Mouse (Mus musculus): Measurements from ENCODE around the gene C1qtnf1. TPM values are rescaled to one million over a fixed set of nuclear protein-coding genes. Genes with fewer than 3 reads are reported as not detected.

C1qtnf1 gene
- polyA plus RNA-seq, 1 experiment from 2014 or later = 6.7 TPM

DNA sequence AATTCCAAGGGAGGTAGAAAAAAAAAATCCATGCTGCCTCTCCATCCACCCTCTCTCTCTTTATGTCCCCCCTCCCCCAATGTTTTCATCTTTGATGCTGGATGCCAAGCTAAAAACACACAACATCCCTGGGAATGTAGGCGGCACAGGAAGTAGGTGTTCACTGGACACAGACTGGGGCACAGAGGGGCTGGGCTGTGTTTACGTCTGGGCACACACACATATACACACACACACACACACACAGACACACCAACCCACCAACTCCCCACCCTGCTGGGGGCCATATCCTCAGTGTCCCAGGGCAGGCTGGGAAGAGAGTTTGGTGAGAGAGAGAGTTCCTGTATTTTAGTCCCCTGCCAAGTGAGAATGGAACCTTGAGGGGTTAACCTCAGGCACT, 65.5 kb downstream of the C1qtnf1 start:
- Histone ChIP-seq H3K27ac (0 out of 2 replicates have a peak overlapping the region, but pooled peaks have one; percentile 43), H3K9me3 (no peaks in the 10 kb centered on the region), H3K4me3 (no peak overlapping the region), H3K4me2 (replicated peaks) (no peak overlapping the region), H3K27me3 (0 out of 2 replicates have a peak, but pooled peaks cover 14% of the 10 kb centered on the region), H3K4me1 (peaks cover 5% of the 10 kb centered on the region; the same call in 1 of the 2 replicates), H3K36me3 (no peaks in the 10 kb centered on the region), H3K9ac (no peak overlapping the region)
- no peak for ATAC-seq (ENCODE audit: insufficient number of reproducible peaks, insufficient read depth, low FRiP score, low TSS enrichment)
- WGBS = 72% methylated on average over 2 of the region's 2 CpGs

DNA sequence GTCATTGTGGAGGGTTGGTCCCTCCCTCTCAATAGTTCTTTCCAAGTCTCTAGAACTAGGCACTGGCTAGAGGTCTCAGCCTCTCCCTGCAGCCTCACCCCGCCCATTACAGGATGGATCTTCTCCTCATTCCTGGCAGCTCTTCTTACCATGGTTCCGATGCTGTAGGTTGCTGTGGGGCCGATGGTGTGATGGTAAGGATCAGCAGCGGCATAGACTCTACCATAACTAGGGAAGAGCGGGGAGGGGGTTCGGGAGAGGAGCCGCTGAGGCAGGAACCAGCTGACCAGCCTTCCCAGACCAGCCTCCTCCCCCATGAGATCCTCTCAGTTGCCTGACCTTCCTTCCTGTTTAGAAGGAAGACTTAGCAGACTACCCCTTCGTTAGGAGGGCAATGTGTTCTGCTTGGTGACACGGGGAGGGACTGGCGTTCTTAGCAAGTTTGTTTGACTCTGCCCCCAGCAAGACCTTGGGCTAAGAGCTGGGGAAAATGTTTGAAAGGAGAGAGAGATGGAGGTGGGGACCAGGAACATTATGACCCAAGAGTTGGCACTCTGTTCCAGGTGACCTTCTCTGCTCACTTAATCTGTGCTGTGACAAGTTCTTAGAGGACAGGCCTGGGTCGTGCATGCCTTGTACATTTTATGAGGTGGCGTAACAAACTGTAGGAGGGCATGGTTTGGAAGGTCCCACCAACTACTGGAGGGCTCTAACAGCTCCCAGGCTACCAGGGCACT, 66.2 kb downstream of the C1qtnf1 start:
- Histone ChIP-seq H3K36me3 (no peaks in the 10 kb centered on the region), H3K4me2 (replicated peaks) (no peak overlapping the region), H3K9ac (no peak overlapping the region), H3K27ac (no peak overlapping the region), H3K9me3 (no peaks in the 10 kb centered on the region), H3K4me3 (no peak overlapping the region), H3K4me1 (peaks cover 5% of the 10 kb centered on the region; the same call in 1 of the 2 replicates), H3K27me3 (0 out of 2 replicates have a peak, but pooled peaks cover 14% of the 10 kb centered on the region)
- WGBS = 82% methylated on average over 12 of the region's 12 CpGs
- no peak for ATAC-seq (ENCODE audit: insufficient number of reproducible peaks, insufficient read depth, low FRiP score, low TSS enrichment)

DNA sequence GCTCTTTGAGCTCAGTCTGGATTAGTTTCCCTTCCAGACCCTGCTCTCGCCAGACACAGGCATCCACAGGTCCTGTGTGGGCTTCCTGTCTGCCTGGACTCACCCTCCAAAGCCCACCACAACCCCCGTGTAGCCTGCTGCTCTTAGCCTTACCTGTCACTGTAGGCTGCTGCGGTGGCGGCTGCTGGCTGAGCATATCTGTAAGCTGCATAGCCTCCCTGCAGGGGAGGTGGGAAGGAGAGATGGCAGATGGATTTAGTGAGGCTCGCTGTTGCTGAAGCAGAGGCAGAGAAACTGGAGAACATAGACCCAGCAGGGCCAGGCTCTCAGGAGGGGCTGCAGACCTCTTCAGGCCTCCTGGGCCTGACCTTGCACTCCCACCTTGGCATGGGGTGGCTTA, 67.1 kb downstream of the C1qtnf1 start:
- WGBS = 49% methylated on average over 5 of the region's 5 CpGs
- Histone ChIP-seq H3K4me3 (no peak overlapping the region), H3K36me3 (no peaks in the 10 kb centered on the region), H3K4me1 (peaks cover 5% of the 10 kb centered on the region; the same call in 1 of the 2 replicates), H3K9ac (no peak overlapping the region), H3K4me2 (replicated peaks) (no peak overlapping the region), H3K27me3 (0 out of 2 replicates have a peak, but pooled peaks cover 14% of the 10 kb centered on the region), H3K9me3 (no peaks in the 10 kb centered on the region), H3K27ac (no peak overlapping the region)
- no peak for ATAC-seq (ENCODE audit: insufficient number of reproducible peaks, insufficient read depth, low FRiP score, low TSS enrichment)

DNA sequence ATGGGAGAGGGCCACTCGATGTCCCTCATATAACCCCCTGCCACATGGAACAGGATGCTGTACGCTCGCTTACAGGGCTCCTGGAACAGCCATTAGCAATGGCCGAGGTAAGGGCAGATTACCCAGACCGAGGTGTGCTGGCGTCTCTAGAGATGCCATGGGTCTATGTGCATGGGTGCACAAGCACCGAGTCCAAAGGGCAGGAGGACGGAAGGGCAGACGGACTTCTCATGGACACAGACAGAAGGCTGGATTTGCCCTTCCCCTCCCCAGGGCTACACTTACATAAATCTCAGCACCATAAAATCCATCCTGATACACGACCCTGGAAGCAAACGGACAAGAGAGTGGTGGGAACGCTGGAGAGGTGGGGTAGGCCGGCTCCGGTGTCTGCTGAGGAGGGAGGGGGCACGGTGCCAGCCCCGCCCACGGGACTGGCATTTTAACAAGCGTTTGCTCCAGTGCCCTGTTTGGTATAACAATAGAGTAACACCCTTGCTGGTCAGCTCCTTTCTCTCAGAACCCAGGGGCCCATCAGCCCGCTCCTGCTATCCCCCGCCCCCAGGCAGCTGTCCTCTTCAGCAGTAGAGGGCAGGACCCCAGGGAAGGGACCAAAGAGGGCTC, 68.2 kb downstream of the C1qtnf1 start:
- Histone ChIP-seq H3K4me2 (replicated peaks) (no peak overlapping the region), H3K27me3 (0 out of 2 replicates have a peak, but pooled peaks cover 14% of the 10 kb centered on the region), H3K4me3 (no peak overlapping the region), H3K4me1 (peaks cover 5% of the 10 kb centered on the region; the same call in 1 of the 2 replicates), H3K36me3 (no peaks in the 10 kb centered on the region), H3K27ac (no peak overlapping the region), H3K9me3 (no peaks in the 10 kb centered on the region), H3K9ac (no peak overlapping the region)
- ATAC-seq (ENCODE audit: insufficient number of reproducible peaks, insufficient read depth, low FRiP score, low TSS enrichment) = no peak
- WGBS = 63% methylated on average over 20 of the region's 20 CpGs

Other genes with a start within 250 kb of the C1qtnf1 start
- gene Cyth1, start 179.6 kb upstream of the C1qtnf1 start, polyA plus RNA-seq (2016; fragmentation: Nextera tagmentation; extraction: Ambion mirVana) = 20.4 and 21.5 TPM in 2 replicates
- gene Usp36, start 138.0 kb upstream of the C1qtnf1 start, polyA plus RNA-seq (2016; fragmentation: Nextera tagmentation; extraction: Ambion mirVana) = 21.3 and 22.2 TPM in 2 replicates
- gene Cep295nl, start 85.7 kb upstream of the C1qtnf1 start, polyA plus RNA-seq (2016; fragmentation: Nextera tagmentation; extraction: Ambion mirVana) = 0.60 and 0.70 TPM in 2 replicates
- gene Timp2, start 72.5 kb upstream of the C1qtnf1 start, polyA plus RNA-seq (2016; fragmentation: Nextera tagmentation; extraction: Ambion mirVana) = 104 and 115 TPM in 2 replicates
- gene Lgals3bp, start 26.1 kb upstream of the C1qtnf1 start, polyA plus RNA-seq (2016; fragmentation: Nextera tagmentation; extraction: Ambion mirVana) = 1.4 and 2.7 TPM in 2 replicates
- 33.4 and 35.5 TPM in 2 replicates for gene Cant1, start 9.1 kb upstream of the C1qtnf1 start, polyA plus RNA-seq (2016; fragmentation: Nextera tagmentation; extraction: Ambion mirVana)
- gene Engase, start 48.6 kb downstream of the C1qtnf1 start, polyA plus RNA-seq (2016; fragmentation: Nextera tagmentation; extraction: Ambion mirVana) = 7.1 and 8.9 TPM in 2 replicates

Measured in embryonic facial prominence, embryonic 12.5 days (tissue).